Mouse (Mus musculus) cortical plate, adult 2 months (tissue): ENCODE measurements around the gene Atp1b4. TPM values are rescaled to one million over a fixed set of nuclear protein-coding genes. Genes with fewer than 3 reads are reported as not detected.
"Not testable (repeated sequence)": the region's sequence is repeated elsewhere in the genome, so short reads cannot be mapped to it uniquely, and the experiment has no call there.

ENCODE experiments used
- H3K27ac ChIP-seq: fragments of 200-500 bp; 2 replicates; pipeline ENCODE4 v1.5.1; 2012; ENCODE audit warnings: low read length, control low read depth, inconsistent platforms; ENCODE audit not compliant: insufficient read depth
- H3K4me1 ChIP-seq: fragments of 200-500 bp; 2 replicates; pipeline ENCODE4 v1.6.1; 2011; ENCODE audit warnings: low read length; ENCODE audit not compliant: control insufficient read depth, insufficient read depth
- H3K4me3 ChIP-seq: fragments of 200-500 bp; 2 replicates; pipeline ENCODE4 v1.5.1; 2011; ENCODE audit warnings: mild to moderate bottlenecking, low read length, control low read depth; ENCODE audit not compliant: insufficient read depth
- CTCF ChIP-seq: fragments of 200-500 bp; IDR thresholded peaks from 2 replicates; pipeline ENCODE4 v1.5.1; 2011; ENCODE audit warnings: mild to moderate bottlenecking, control low read depth, low read length; ENCODE audit not compliant: insufficient read depth; ENCODE audit errors: extremely low read depth
- POLR2A ChIP-seq: fragments of 200-500 bp; IDR thresholded peaks from 2 replicates; pipeline ENCODE4 v1.6.1; 2011; ENCODE audit warnings: mild to moderate bottlenecking, low read length, control low read depth; ENCODE audit not compliant: insufficient read depth; ENCODE audit errors: extremely low read depth
- polyA plus RNA-seq: library from polyadenylated mRNA; depleted of rRNA; stranded (reverse); fragments of >200 nt; gene quantifications from 2 replicates; pipeline ENCODE4 v1.2.3, GENCODE M21; 2012; rRNA removed

Gene Atp1b4
- not detected in 2 replicates for polyA plus RNA-seq

DNA sequence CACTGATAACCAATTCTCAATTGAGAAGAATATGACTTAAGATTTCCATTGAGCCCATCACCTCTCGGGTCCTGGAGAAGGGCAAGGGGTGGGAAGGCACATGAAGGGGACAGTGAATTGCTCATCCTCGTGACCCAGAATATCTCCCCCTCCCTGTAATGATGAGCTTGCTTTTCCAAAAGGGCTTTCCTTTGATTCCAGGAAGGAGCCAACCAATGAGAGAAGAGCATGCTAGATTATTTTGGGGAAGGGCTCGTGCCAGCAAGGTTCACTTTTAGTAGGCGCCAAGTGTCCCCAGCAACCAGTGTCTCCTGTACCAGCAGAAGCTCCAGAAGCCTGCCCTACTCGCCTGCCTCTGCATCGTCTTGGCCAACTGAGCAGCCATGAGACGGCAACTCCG, at the start of gene Atp1b4:
TSS of gene Atp1b4 (plus strand) at position 301 of the 400 bp plus-strand sequence.
- Histone ChIP-seq H3K27ac (no peak within 1 kb of the TSS), H3K4me1 (no peaks in the 10 kb centered on the region), H3K4me3 (no peak within 1 kb of the TSS)
- TF ChIP-seq CTCF (no peak), POLR2A (no peak)

GRCm38 (mm10) chrX:38308597-38308996, 7.4 kb upstream of the Atp1b4 start:
- H3K4me1 ChIP-seq, result no peaks in the 10 kb centered on the region
- H3K27ac ChIP-seq, result no peak overlapping the region
- no peak overlapping the region for H3K4me3 ChIP-seq
- TF ChIP-seq CTCF (no peak), POLR2A (no peak)

DNA sequence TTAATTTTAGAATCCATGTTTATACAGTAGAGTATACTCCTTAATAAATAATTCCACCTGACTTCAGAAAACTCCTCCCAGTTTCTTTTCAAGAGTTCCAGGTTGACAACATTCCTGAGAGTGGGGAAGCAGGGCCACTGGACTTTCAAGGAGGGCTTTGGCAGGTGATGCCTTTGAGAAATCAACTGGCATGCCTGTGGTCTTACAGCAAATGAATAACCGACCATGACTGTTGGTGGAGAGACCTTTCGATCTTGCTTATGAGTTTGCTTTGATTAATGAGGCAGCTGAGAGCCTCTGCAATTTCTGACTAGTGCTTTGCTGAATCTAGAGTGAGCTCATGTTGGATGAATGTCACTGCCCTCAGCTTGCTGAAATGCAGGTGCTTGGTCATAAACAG, 4.9 kb upstream of the Atp1b4 start:
- TF ChIP-seq POLR2A (no peak), CTCF (no peak)
- H3K4me3 ChIP-seq, result no peak overlapping the region
- H3K4me1 ChIP-seq, result no peaks in the 10 kb centered on the region
- no peak overlapping the region for H3K27ac ChIP-seq

- H3K27ac ChIP-seq, result no peak overlapping the region
- no peak overlapping the region for H3K4me3 ChIP-seq
- no peak for TF ChIP-seq CTCF
- TF ChIP-seq POLR2A, result no peak
- no peaks in the 10 kb centered on the region for H3K4me1 ChIP-seq
These were observed 2.9 kb upstream of the Atp1b4 start for GRCm38 (mm10) chrX:38312910-38313625.

DNA sequence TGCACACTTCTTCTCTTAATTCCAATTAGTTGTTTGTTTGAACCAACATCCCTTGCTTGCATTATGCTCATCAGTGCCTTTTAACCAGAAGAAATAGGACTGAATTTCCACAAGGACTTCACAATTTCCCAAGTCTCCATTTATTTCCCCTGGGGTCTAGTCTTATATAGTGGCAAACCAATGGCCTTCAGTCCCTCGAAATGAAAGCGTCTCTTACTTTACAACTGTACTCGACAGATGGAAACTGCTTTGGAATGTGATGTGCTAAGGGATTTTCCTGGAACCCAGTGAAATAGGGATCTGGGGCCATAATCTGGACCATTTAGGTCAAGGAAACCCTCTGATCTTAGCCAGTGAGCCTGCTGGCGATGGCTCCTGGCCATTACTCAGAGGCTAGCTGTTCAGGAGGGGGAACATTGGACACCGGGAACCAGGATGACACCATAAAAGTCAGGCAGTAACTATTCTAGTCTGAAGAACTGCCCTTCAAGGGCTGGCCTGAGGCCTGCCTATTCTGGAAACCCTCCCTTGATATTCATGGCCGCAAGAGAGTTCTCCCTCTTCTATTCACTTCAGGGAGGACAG, 2.3 kb upstream of the Atp1b4 start:
- TF ChIP-seq POLR2A (no peak), CTCF (no peak)
- Histone ChIP-seq H3K27ac (no peak overlapping the region), H3K4me3 (no peak overlapping the region)

DNA sequence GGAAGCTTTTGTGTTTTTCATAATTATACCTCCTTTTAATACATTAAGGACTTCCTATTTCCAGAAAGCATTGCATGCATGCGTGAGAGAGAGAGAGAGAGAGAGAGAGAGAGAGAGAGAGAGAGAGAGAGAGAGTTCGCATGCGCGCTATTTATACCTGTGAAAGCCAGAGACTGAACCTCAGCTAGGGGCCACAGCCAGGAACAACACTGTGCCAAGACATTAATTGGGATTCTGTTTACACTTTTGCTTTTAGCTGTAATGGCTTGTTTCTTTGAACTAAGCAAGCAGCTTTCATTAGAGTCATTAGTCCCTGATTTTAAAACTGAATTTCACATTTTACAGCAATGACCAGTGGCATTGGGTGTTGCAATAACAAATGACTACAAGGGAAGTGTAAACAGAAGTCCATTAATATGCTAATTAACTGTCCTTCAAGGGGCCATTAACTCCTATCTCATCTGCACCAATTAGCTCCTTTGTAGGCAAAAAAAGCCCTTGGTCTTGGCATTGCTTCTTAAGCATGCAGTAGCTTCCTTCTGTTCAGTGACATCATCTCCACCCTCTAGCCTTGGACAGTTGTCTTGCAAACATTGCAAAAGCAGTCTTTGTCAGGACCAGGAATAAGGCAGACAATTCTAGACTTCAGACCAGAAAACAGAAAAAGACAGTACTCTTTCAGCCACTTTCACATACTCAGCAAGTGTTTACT, 14.9 kb downstream of the Atp1b4 start:
- Histone ChIP-seq H3K4me1 (no peaks in the 10 kb centered on the region), H3K4me3 (no peak overlapping the region), H3K27ac (no peak overlapping the region)
- no peak for TF ChIP-seq CTCF

More for the DNA sequence above, 2.3 kb upstream of the Atp1b4 start:
- H3K4me1 ChIP-seq, result no peaks in the 10 kb centered on the region

DNA sequence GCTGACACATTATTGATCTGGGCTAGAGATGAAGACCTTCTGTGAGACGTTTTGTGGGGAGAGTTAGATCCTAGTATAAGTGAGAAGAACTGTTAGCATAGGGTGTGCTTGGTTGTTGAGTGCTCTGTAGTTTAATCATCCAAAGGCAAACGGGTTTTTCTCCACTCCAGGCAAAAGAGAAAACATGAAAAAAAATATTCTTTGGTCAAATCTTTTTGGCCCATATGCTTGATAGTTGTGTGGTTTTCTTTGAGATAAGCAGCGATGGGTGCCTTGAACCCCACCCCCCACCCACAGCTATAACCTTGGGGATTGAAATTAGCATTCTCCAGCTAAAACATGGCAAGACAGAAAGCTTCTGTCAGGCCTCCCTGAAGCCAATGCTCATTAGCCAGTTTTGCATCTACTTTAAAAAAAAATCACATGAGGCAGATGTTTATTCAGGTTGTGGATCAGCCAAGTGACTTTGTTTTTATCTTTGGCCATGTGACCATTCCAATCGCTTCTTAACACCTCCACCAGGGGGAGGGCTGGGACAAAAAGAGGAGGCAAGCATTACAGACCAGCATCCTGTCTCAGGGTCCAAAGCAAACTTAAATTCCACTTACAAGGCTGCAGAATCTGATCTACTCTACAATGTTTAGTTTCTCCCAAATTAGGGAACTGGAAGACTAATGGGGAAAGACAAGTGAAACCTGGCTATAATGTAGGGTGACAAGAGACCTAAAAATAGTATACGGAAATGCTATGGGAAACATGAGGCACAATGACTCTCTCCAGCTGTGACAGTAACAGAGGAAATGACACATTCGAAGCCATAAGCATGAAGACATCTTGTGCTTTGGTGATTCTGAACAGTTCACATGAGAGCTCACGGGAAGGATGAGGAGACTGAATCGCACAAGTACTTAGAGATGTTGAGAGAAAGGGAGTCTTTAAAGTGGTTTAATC, 18.6 kb downstream of the Atp1b4 start:
- H3K4me3 ChIP-seq, result no peak overlapping the region
- TF ChIP-seq POLR2A (no peak), CTCF (no peak)
- H3K4me1 ChIP-seq, result no peaks in the 10 kb centered on the region
- no peak overlapping the region for H3K27ac ChIP-seq

DNA sequence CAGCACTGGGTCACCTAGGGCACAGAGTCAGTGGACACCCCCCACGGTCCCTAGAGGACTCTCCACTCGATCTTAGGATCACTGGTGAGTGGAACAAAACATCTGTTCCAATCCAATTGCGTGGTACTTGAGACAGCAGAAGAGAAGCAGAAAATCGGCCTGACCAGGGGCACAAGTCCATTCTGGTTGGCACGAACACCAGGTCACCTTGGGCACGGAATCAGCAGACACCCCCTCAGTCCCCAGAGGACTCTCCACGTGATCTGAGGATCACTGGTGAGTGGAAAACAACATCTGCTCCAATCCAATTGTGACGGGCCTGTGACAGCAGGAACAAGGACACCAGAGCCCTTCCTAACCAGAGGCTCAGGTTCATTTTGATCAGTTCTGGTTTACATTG, 46.0 kb downstream of the Atp1b4 start:
- H3K4me3 ChIP-seq, result no peak overlapping the region
- TF ChIP-seq POLR2A (no peak), CTCF (no peak)

GRCm38 (mm10) chrX:38364621-38365020, 48.6 kb downstream of the Atp1b4 start:
- H3K4me1 ChIP-seq, H3K4me3 ChIP-seq: not testable (repeated sequence)

More for the DNA sequence above, 46.0 kb downstream of the Atp1b4 start:
- H3K27ac ChIP-seq, result no peak overlapping the region
- no peaks in the 10 kb centered on the region for H3K4me1 ChIP-seq

DNA sequence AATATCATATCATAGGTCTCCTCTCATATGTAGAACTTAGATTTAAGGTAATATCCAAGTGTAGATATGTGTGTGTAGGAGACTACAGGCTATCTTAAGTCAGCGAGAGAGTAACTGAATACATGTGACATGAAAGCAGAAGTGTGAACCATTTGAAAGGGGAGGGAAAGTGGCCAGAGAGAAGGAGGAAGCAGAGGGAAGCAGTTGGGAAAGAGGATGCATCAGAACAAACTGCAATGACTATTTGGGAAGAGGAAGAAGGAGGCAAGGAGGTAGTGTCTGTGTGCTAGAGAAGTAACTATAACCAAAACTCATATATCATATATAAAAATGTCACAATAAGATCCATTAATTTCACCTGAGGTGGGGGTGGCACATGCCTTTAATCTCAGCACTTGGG, 57.2 kb downstream of the Atp1b4 start:
- not testable (repeated sequence) for H3K4me1 ChIP-seq, H3K4me3 ChIP-seq, H3K27ac ChIP-seq

More at GRCm38 (mm10) chrX:38364621-38365020, 48.6 kb downstream of the Atp1b4 start:
- not testable (repeated sequence) for H3K27ac ChIP-seq
